Mouse (Mus musculus) CH12.LX (cell line): Measurements from ENCODE around the gene Eps8l2.

ENCODE experiments used
- E2F4 ChIP-seq: IDR thresholded peaks from 2 replicates; pipeline ENCODE4 v1.6.1; 2011; ENCODE audit warnings: low read depth, low read length, improper control_type of control experiment; ENCODE audit not compliant: insufficient replicate concordance
- EP300 ChIP-seq: IDR thresholded peaks from 2 replicates; pipeline ENCODE4 v1.6.1; 2011; ENCODE audit warnings: low read length, improper control_type of control experiment
- POLR2A ChIP-seq: IDR thresholded peaks from 2 replicates; pipeline ENCODE4 v1.6.1; 2011; ENCODE audit warnings: low read depth, mild to moderate bottlenecking, improper control_type of control experiment, low read length
- RAD21 ChIP-seq: IDR thresholded peaks from 2 replicates; pipeline ENCODE4 v1.6.1; 2011; ENCODE audit warnings: low read depth, mild to moderate bottlenecking, low read length, improper control_type of control experiment, moderate library complexity

DNA sequence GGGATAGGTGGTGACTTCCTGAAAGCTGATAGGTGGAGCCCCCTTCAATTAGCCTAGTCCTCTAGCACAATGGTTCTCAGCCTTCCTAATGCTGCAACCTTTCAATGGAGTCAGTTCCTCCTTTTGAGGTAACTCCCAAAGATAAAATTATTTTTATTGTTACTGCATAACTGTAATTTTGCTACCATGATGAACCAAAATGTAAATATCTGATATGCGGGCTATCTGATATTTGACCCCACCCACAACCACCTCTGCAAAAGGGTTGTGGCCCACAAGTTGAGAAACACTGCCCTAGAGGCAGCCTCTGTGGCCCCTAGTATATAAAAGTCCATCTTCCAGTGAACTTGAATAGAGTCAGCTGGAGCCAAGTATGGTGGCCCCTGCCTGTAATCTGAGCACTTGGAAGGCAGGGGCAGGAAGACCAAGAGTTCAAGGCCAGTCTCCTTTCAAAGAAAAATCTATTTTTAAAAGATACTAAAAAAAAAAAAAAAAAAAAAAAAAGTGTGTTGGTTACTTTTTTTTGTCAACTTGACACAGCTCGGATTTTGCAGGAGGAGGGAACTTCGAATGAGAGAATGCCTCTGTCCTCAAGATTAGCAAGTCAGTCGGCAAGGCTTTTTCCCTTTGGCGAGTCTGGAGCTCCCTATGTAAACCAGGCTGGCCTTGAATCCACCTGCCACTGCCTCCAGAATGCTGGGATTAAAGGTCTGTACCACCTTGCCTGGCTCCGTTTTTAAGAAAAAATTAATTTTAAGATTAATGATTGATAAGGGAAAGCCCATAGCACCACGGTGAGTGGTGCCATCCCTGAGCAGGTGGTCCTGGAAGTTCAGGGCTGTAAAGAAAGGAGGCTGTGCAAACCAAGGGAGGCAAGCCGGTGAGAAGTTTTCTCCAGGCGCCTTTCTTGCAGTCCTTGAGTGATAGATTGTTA is 51.9 kb downstream of the Eps8l2 start:
- no peak for TF ChIP-seq EP300
- no peak for TF ChIP-seq E2F4
- TF ChIP-seq RAD21 = no peak
- no peak for TF ChIP-seq POLR2A
